Mouse (Mus musculus) T-helper 2 cell (primary cell): ENCODE results near the gene Il7r.

Experiments
- in situ Hi-C: fragments of 300-600 bp; cut with MboI, MseI; formaldehyde crosslinking; loops from one replicate; pipeline ENCODE4 v1.15.1; 2025; ENCODE audit warnings: high pct_unique_total_duplicates

Il7r gene

GRCm38 (mm10) chr15:9472618-9473017 is 57.4 kb downstream of the Il7r start:
- in situ Hi-C loops = no loop called here

- in situ Hi-C loops = no loop called here
These were observed 57.8 kb downstream of the Il7r start for GRCm38 (mm10) chr15:9472167-9472566.

GRCm38 (mm10) chr15:9471053-9471685 is 58.8 kb downstream of the Il7r start:
- in situ Hi-C loops = no loop called here

DNA sequence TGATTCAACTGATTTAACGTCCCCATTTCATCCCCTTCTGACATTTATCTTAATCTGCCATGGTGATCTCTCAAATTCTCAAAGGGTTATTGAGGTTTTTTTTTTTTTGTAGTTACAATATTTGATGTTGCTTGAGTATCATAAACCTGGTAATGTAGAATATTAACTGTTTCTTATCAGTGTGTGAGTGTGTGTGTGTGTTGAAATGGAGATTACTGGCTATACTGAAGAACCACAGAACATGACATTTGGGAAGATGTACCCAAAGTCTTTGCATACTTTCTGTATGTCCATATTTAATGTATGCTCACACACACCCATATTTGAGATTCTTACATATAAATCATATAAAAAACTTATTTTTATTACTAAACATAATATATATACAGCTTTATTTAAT is 65.9 kb downstream of the Il7r start:
- in situ Hi-C loops = loop anchor here (5.0 kb wide), 1 partner anchor 403 kb away; no protein-coding TSS in a partner anchor

GRCm38 (mm10) chr15:9463521-9464027 is 66.4 kb downstream of the Il7r start:
- in situ Hi-C loops = loop anchor here (5.0 kb wide), 1 partner anchor 404 kb away; no protein-coding TSS in a partner anchor
